Mouse (Mus musculus) heart, embryonic 16.5 days (tissue): Measurements from ENCODE around the gene Arglu1. TPM values are rescaled to one million over a fixed set of nuclear protein-coding genes. Genes with fewer than 3 reads are reported as not detected.
A peak's percentile ranks its signal among the peaks of the same experiment; 100 is the strongest.

Experiments used
- ATAC-seq: fragments of 200-750 bp; cut with Nextera tagmentation; replicated peaks from 2 replicates; pipeline ENCODE4 v1.8.0; 2017; ENCODE audit warnings: moderate number of reproducible peaks; ENCODE audit not compliant: insufficient read depth, low FRiP score; ENCODE audit errors: extremely low read depth
- H3K27ac ChIP-seq: fragments of 300-500 bp; sonication (generic); 2 replicates; pipeline ENCODE4 v1.5.1; 2014; ENCODE audit warnings: mild to moderate bottlenecking, low read length, control low read depth, moderate library complexity
- H3K27me3 ChIP-seq: fragments of 300-500 bp; sonication (generic); 2 replicates; pipeline ENCODE4 v1.6.1; 2014; ENCODE audit warnings: low read length, mixed read lengths; ENCODE audit not compliant: control insufficient read depth, insufficient read depth
- H3K36me3 ChIP-seq: fragments of 300-500 bp; sonication (generic); 2 replicates; pipeline ENCODE4 v1.6.1; 2014; ENCODE audit not compliant: control insufficient read depth, insufficient read depth
- H3K4me1 ChIP-seq: fragments of 300-500 bp; sonication (generic); 2 replicates; pipeline ENCODE4 v1.6.1; 2014; ENCODE audit warnings: low read length, mixed read lengths; ENCODE audit not compliant: control insufficient read depth, insufficient read depth
- H3K4me2 ChIP-seq: fragments of 300-500 bp; sonication (generic); 2 replicates; pipeline ENCODE4 v1.6.1; 2014; ENCODE audit warnings: low read depth, mild to moderate bottlenecking, control low read depth, low read length
- H3K4me3 ChIP-seq: fragments of 300-500 bp; sonication (generic); 2 replicates; pipeline ENCODE4 v1.5.1; 2014; ENCODE audit warnings: mild to moderate bottlenecking, control low read depth, low read length
- H3K9ac ChIP-seq: fragments of 300-500 bp; sonication (generic); 2 replicates; pipeline ENCODE4 v1.6.1; 2014; ENCODE audit warnings: low read length, control low read depth
- H3K9me3 ChIP-seq: fragments of 300-500 bp; sonication (generic); replicated peaks from 2 replicates; pipeline ENCODE4 v1.6.1; 2016; ENCODE audit warnings: low read length; ENCODE audit not compliant: control insufficient read depth
- WGBS: fragments of 180-500 bp; shearing (Covaris S2); extraction: QIAGEN DNeasy Blood & Tissue Kit; methylation state at CpG from one replicate; pipeline ENCODE4 v1.1.7; 2014; 5-methylcytosine and 5-hydroxymethylcytosine counted together
- polyA plus RNA-seq: library from polyadenylated mRNA; unstranded; fragments of >200 nt; fragmentation: Nextera tagmentation; extraction: Ambion mirVana; gene quantifications from 2 replicates; pipeline ENCODE4 v1.2.1, GENCODE M21; 2015

The Arglu1 gene
- 60.9 and 76.7 TPM in 2 replicates for polyA plus RNA-seq

DNA sequence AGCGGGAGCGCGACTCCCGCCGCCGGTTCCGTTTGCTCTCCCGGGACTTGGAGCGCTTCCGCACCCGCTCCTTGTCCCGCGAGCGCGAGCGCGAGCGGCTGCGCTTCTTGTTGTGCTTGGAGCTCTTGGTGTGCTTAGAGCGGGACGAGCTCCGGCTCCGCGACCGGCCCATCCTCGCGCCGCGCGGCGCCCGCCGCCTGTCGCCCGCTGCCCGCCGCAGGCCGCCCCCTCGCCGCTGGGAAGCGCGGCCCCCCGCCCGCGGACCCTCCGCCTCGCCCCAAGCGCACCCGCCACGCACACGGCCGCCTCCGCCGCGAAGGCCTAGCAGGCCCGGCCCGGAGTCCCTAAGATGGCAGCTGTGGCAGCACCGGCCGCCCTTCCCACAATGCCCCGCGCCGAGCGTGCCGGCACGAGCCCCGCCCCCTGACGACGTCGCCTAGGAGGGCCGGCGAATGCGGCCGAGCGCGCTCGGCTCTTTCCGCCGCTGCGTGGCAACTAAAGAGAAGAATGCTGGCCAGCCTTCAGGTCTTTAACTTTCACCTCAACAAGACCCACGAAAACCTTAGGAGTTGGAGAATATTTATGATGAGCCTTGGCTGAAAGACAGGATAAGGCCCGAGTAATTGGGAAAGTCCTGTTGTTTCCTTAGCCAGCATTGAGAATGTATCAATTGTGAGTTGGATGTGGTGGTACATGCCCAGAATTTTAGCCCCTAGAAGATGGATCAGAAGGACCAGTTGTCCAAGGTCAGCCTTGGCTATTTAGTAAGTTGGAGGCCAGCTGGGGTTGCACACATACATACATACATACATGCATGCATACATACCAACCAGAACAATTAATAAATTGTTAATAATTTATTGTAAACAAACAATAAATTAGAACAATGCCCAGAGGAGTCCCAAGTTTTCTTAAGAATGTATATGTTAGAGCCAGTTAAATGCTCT lies at the start of gene Arglu1:
Gene Arglu1, minus strand, starts transcription at position 376 of the 947 bp plus-strand sequence.
- no peaks in the 10 kb centered on the region for H3K9me3 ChIP-seq
- peak within 1 kb of the TSS; percentile 89 for H3K4me2 ChIP-seq
- H3K9ac ChIP-seq: peak within 1 kb of the TSS; percentile 99
- H3K27ac ChIP-seq: peak within 1 kb of the TSS; percentile 95
- peak; percentile 94 for ATAC-seq
- H3K4me1 ChIP-seq: peaks cover 35% of the 10 kb centered on the region
- H3K4me3 ChIP-seq: peak within 1 kb of the TSS; percentile 82
- no peaks in the 10 kb centered on the region for H3K36me3 ChIP-seq
- no peaks in the 10 kb centered on the region for H3K27me3 ChIP-seq
- WGBS: 1% methylated on average over 78 of the region's 81 CpGs

DNA sequence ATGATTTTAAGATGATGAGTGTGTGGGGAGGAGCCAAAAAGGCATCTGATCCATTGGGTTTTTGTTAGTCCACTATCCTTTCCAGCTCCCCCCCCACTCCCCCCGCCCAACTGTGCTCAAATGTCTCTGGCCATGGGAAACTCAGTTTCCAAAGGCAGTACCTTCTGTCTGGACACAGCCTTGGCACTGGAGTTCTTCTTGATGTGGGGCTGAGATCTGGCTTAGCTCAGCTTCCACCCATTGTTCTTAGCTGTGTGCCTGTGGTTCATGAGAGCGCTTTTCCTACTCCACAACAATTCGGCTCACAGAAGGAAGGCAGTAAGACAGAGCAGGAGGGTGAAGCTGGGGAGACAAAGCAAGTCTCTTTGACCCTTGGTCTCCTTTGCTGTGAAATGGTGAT lies 47.0 kb upstream of the Arglu1 start:
- Histone ChIP-seq H3K27me3 (no peaks in the 10 kb centered on the region), H3K9ac (no peak overlapping the region), H3K27ac (peak overlapping the region; percentile 9; the same call in 1 of the 2 replicates), H3K4me1 (no peaks in the 10 kb centered on the region), H3K4me3 (no peak overlapping the region), H3K9me3 (no peaks in the 10 kb centered on the region), H3K36me3 (no peaks in the 10 kb centered on the region), H3K4me2 (no peak overlapping the region)
- WGBS: 66% methylated on average over 3 of the region's 3 CpGs
- peak; percentile 45; the same call in 1 of the 2 replicates for ATAC-seq

DNA sequence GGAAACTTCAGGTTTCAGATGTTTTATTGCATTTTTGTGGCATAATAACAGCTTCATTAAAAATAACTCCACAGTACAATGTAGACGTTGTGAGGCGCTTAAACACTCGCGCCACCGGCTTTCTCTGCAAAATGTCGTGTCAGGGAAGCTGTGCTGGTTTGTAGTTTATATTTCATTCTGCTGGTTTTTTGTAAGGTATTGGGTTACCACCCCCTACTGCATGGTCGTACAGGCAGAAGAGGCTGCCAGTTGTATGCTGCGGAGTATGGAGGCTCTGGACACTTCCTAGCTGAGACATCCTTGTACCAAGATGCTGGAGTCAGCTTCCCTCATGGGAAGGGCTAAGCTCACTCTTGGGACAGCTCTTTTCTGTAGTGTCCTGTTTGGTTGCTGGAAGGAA lies 46.5 kb upstream of the Arglu1 start:
- H3K4me3 ChIP-seq: no peak overlapping the region
- H3K27ac ChIP-seq: peak overlapping the region; percentile 9; the same call in 1 of the 2 replicates
- H3K9me3 ChIP-seq: no peaks in the 10 kb centered on the region
- H3K4me1 ChIP-seq: no peaks in the 10 kb centered on the region
- 78% methylated on average over 8 of the region's 8 CpGs for WGBS
- no peak overlapping the region for H3K9ac ChIP-seq
- H3K36me3 ChIP-seq: no peaks in the 10 kb centered on the region
- H3K27me3 ChIP-seq: no peaks in the 10 kb centered on the region
- no peak overlapping the region for H3K4me2 ChIP-seq
- no peak for ATAC-seq

DNA sequence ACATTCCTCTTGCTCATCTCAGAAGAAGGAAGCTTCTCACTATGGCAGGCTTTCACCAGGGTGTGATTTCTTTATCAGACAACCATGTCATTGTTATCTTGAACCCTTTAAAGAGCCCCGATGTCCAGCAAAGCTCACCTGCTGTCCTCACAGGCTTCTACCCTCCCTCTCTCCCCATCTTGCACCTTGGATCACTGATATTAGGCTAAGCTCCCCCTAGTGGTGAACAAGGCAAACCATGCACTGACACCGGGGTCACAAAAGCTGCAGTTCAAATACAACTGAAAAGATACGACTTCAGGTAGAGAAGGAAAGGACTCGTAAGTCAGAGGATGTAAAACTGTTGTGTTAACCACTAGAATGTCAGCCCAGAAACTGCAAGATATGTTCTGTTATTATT lies 43.5 kb upstream of the Arglu1 start:
- Histone ChIP-seq H3K4me3 (no peak overlapping the region), H3K4me2 (no peak overlapping the region), H3K27ac (no peak overlapping the region), H3K9me3 (no peaks in the 10 kb centered on the region), H3K36me3 (no peaks in the 10 kb centered on the region), H3K4me1 (no peaks in the 10 kb centered on the region), H3K27me3 (no peaks in the 10 kb centered on the region), H3K9ac (no peak overlapping the region)
- 25% methylated on average over 4 of the region's 4 CpGs for WGBS
- no peak for ATAC-seq

DNA sequence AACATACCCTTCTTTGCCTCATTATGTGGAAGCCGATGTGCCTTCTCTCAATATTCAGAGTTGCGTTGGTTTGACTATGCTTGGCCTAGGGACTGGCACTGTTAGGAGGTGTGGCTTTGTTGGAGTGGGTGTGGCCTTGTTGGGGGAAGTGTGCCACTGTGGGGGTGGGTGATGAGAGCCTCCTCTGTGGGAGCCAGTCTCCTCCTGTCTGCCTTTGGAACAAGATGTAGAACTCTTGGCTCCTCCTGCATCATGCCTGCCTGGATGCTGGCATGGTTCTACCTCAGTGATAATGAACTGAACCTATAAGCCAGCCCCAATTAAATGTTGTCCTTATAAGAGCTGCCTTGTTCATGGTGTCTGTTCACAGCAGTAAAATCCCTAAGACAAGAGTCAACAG lies 38.3 kb upstream of the Arglu1 start:
- Histone ChIP-seq H3K27me3 (no peaks in the 10 kb centered on the region), H3K9ac (no peak overlapping the region), H3K36me3 (no peaks in the 10 kb centered on the region), H3K4me2 (no peak overlapping the region), H3K27ac (no peak overlapping the region), H3K4me1 (no peaks in the 10 kb centered on the region), H3K9me3 (no peaks in the 10 kb centered on the region), H3K4me3 (no peak overlapping the region)
- no peak for ATAC-seq
- WGBS: 94% methylated on average over 2 of the region's 2 CpGs

DNA sequence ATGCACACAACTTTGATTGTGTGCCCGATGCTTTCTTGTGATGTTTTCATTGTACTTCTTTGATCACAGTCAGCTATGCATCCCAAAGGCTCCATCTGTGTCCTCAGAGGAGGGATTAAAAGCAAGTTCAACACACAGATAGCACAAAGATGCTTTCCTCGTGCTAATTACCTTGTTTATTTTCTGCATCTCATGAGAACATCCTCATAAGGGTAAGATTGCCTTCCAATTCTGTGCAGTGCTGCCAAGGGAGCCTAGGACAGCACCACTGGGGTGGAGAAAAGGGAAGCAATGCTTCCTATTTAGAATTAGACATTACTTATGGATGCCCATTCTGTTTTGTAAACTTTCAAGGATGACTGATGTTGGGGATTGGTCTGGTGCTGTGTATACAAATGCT lies 36.2 kb upstream of the Arglu1 start:
- no peaks in the 10 kb centered on the region for H3K4me1 ChIP-seq
- ATAC-seq: no peak
- no peaks in the 10 kb centered on the region for H3K36me3 ChIP-seq
- no peak overlapping the region for H3K4me3 ChIP-seq
- H3K27ac ChIP-seq: no peak overlapping the region
- H3K4me2 ChIP-seq: no peak overlapping the region
- WGBS: 65% methylated on average over 2 of the region's 2 CpGs
- no peaks in the 10 kb centered on the region for H3K9me3 ChIP-seq
- H3K27me3 ChIP-seq: no peaks in the 10 kb centered on the region
- H3K9ac ChIP-seq: no peak overlapping the region

DNA sequence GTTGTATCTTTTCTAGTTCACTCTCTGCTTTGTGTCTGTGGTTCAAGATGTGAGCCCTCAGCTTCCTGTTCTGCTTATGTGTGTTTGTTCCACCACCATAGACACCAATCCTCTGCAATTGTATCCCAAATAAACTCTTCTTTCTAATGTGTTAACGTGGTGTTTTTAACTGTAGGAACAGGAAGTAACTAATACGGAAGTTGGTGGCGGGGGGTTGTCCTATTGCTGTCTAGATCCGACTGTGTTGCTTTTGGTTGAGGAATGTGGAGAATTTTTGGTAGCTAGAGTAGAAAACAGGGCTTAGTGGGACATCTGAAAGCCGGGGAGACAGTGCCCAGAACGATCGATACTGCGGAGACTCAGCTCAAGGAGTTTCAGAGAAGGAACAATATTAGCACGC lies 14.5 kb upstream of the Arglu1 start:
- 54% methylated on average over 9 of the region's 9 CpGs for WGBS
- no peaks in the 10 kb centered on the region for H3K9me3 ChIP-seq
- H3K4me3 ChIP-seq: no peak overlapping the region
- no peak overlapping the region for H3K27ac ChIP-seq
- ATAC-seq: no peak
- no peak overlapping the region for H3K4me2 ChIP-seq
- no peaks in the 10 kb centered on the region for H3K36me3 ChIP-seq
- no peaks in the 10 kb centered on the region for H3K4me1 ChIP-seq
- H3K27me3 ChIP-seq: no peaks in the 10 kb centered on the region
- H3K9ac ChIP-seq: no peak overlapping the region

DNA sequence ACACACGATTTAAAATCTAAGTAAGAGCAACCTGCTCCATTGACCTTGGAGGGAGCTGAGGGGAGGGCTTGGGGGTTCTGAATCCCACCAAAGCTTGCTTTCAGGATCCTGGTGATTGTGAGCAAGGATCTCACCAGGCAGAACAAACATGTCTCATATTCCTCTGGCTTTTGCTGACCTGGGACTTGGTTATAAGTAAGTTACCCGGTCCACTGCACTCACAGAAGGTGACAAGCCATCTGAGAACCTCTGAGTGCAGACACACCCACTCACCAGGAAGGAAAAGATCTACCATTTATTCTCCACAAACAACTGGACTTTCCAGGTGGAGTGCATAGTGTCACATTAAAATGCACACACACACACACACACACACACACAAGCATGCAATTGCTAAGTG lies 13.3 kb upstream of the Arglu1 start:
- Histone ChIP-seq H3K9me3 (no peaks in the 10 kb centered on the region), H3K9ac (no peak overlapping the region), H3K36me3 (no peaks in the 10 kb centered on the region), H3K27me3 (no peaks in the 10 kb centered on the region), H3K27ac (no peak overlapping the region), H3K4me2 (no peak overlapping the region), H3K4me1 (no peaks in the 10 kb centered on the region), H3K4me3 (no peak overlapping the region)
- no peak for ATAC-seq
- 63% methylated on average over 2 of the region's 2 CpGs for WGBS

DNA sequence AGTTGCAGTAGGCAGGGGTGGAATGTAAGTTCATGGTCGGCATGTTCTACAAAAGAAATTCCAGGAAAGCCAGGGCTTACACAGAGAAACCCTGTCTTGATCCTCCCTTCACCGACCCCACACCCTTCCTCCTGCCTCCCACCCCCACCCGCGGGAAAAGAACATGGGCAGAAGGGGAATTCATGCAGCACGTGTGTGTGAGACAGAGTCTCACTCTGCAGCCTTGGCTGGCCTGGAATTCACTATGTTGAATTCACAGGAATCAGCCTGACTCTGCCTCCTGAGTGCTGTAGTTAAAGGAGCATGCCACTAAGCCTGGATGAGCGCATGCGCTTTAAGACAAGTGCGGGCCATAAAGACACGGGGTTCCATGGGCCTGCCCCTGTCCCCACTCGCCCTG lies 10.5 kb upstream of the Arglu1 start:
- no peak for ATAC-seq
- 87% methylated on average over 10 of the region's 10 CpGs for WGBS
- Histone ChIP-seq H3K9ac (no peak overlapping the region), H3K4me3 (no peak overlapping the region), H3K4me1 (no peaks in the 10 kb centered on the region), H3K27ac (no peak overlapping the region), H3K4me2 (no peak overlapping the region), H3K36me3 (no peaks in the 10 kb centered on the region), H3K9me3 (no peaks in the 10 kb centered on the region), H3K27me3 (no peaks in the 10 kb centered on the region)
